Mouse (Mus musculus) frontal cortex, adult 2 months (tissue): ENCODE measurements around the gene Ush1c. TPM values are rescaled to one million over a fixed set of nuclear protein-coding genes. Genes with fewer than 3 reads are reported as not detected.

Experiments
- DNase-seq, 2 experiments: peaks; one replicate each; pipeline ENCODE4 v3.0.0; 2022; ENCODE audit warnings: low spot score in 1 of 2; ENCODE audit errors: extremely low spot score in 1 of 2
- polyA plus RNA-seq: library from polyadenylated mRNA; depleted of rRNA; stranded (reverse); fragments of >200 nt; gene quantifications from 2 replicates; pipeline ENCODE4 v1.2.3, GENCODE M21; 2012; rRNA removed

Ush1c gene
- polyA plus RNA-seq, 1 experiment = 0.12 TPM

DNA sequence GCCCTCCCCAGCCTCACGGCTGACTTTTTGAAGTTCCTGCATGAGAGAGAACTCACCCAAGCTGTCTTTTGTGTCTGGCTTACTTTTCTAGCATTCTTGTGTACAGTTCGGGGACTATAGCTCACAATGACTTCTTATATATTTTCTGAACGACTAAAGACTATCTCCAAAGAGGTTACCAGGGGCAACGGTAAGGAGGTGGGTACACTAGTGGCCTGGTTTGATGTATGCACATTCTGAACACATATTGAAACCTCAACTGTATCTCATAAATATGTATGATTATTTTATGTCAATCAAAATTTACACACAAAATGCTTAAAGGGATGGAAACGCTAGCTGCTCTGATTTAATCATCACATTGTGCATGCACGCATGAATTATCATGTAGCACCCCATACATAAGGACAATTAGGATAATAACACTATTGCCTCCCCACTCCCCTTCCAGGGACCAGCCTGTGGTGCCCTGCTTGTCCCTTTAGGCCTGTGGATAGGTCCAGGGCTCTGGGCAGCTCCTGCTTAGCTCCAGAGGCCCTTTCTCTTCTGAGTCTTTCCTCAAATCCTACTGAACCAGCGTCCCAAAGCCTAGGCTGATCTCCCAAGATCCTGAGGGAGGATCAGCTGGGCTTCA lies 91.5 kb downstream of the Ush1c start:
- no peak for DNase-seq

Other genes with a start within 250 kb of the Ush1c start
- 2.4 and 3.8 TPM in 2 replicates for gene Abcc6, start 208.2 kb downstream of the Ush1c start, polyA plus RNA-seq
- 68.3 and 74.8 TPM in 2 replicates for gene Nomo1, start 204.8 kb downstream of the Ush1c start, polyA plus RNA-seq
- gene Kcnj11, start 137.7 kb downstream of the Ush1c start, polyA plus RNA-seq = 31.1 and 34.2 TPM in 2 replicates
- gene Abcc8, start 58.5 kb downstream of the Ush1c start, polyA plus RNA-seq = 17.7 and 17.8 TPM in 2 replicates
- 0.08 and 0.23 TPM in 2 replicates for gene Otog, start 2.5 kb upstream of the Ush1c start, polyA plus RNA-seq
- 0.06 and 0.36 TPM in 2 replicates for gene Myod1, start 138.0 kb upstream of the Ush1c start, polyA plus RNA-seq
- 68.6 and 83.9 TPM in 2 replicates for gene Kcnc1, start 158.0 kb upstream of the Ush1c start, polyA plus RNA-seq